ENCODE assay signal across 21 mouse cellular contexts in genomic region chr9:89836454-89837245, GRCm38 (mm10).
DNase-seq lines count a peak whose midpoint lies in the region; ATAC-seq and TF ChIP-seq lines count a peak whose summit lies in the region.
"Had no signal": no experiment of that assay in that cellular context is flagged by ENCODE, and none has a peak within 500 bp of the region (broad histone marks: within the 10 kb centered on the region; RNA-seq: fewer than 3 reads in every experiment).

No protein-coding gene starts in this region.

- no peak overlapping the region for H3K27ac ChIP-seq in forebrain, embryonic 16.5 days (ENCODE audit: low read length)
- H3K27ac ChIP-seq in forebrain, embryonic 12.5 days = no peak overlapping the region
- H3K27ac ChIP-seq in hindbrain, embryonic 16.5 days (ENCODE audit: low read depth, low read length) = no peak overlapping the region
- no peak overlapping the region for H3K27ac ChIP-seq in hindbrain, embryonic 10.5 days
- H3K27ac ChIP-seq: embryonic facial prominence, embryonic 15.5 days; forebrain, embryonic 13.5 days; heart, adult 2 months; heart, embryonic 15.5 days had no signal

- no peak for TF ChIP-seq CTCF in brain, embryonic 14.5 days (IDR thresholded peaks at IDR 0.05; ENCODE audit: borderline replicate concordance, extremely low read depth, insufficient read depth, insufficient read length)

- ATAC-seq in forebrain, embryonic 16.5 days = peak; percentile 50
- ATAC-seq in forebrain, embryonic 12.5 days (ENCODE audit: low FRiP score) = no peak
- peak; percentile 31; the same call in 1 of the 2 replicates for ATAC-seq in hindbrain, embryonic 16.5 days
- ATAC-seq: forebrain, embryonic 13.5 days; inflammation-experienced regulatory T-cells, adult 6 months; intestine, postnatal 0 days had no signal

- no peaks in the 10 kb centered on the region for H3K36me3 ChIP-seq in forebrain, embryonic 16.5 days (ENCODE audit: control insufficient read depth, insufficient read depth)
- no peaks in the 10 kb centered on the region for H3K36me3 ChIP-seq in forebrain, embryonic 12.5 days (replicated peaks)
- no peaks in the 10 kb centered on the region for H3K36me3 ChIP-seq in hindbrain, embryonic 16.5 days (ENCODE audit: control insufficient read depth, insufficient read depth, low read length)
- no peaks in the 10 kb centered on the region for H3K36me3 ChIP-seq in hindbrain, embryonic 10.5 days
- H3K36me3 ChIP-seq: embryonic facial prominence, embryonic 15.5 days; heart, embryonic 15.5 days had no signal

- DNase-seq in hindbrain, embryonic 10.5 days (ENCODE audit: low spot score) = no peak
- peak; percentile 40 for DNase-seq in Muller cell, postnatal 12 days (ENCODE audit: inconsistent ontology term)
- peak; percentile 28 for DNase-seq in brain, embryonic 14.5 days (ENCODE audit: low read depth)
- DNase-seq: adrenal gland, adult 8-10 months; adrenal gland, postnatal 36 days; cerebellum, adult 11 months; cerebellum, adult 9-11 months; embryo, embryonic 11 days; gastrocnemius, postnatal 10 days; heart, adult 2 months; kidney, adult 8-10 months had no signal

- no peak overlapping the region for H3K4me3 ChIP-seq in forebrain, embryonic 16.5 days (replicated peaks; ENCODE audit: low read length)
- no peak overlapping the region for H3K4me3 ChIP-seq in forebrain, embryonic 12.5 days (replicated peaks)
- H3K4me3 ChIP-seq in hindbrain, embryonic 16.5 days (ENCODE audit: low read length) = no peak overlapping the region
- no peak overlapping the region for H3K4me3 ChIP-seq in hindbrain, embryonic 10.5 days
- H3K4me3 ChIP-seq: embryonic facial prominence, embryonic 15.5 days; erythroblast, embryonic 14.5 days; forebrain, embryonic 13.5 days; heart, adult 2 months; heart, embryonic 15.5 days had no signal

- H3K4me2 ChIP-seq in forebrain, embryonic 16.5 days (ENCODE audit: low read length) = no peak overlapping the region
- no peak overlapping the region for H3K4me2 ChIP-seq in forebrain, embryonic 12.5 days
- H3K4me2 ChIP-seq in hindbrain, embryonic 16.5 days (ENCODE audit: low read length) = no peak overlapping the region
- H3K4me2 ChIP-seq: embryonic facial prominence, embryonic 15.5 days; forebrain, embryonic 13.5 days; heart, embryonic 11.5 days; heart, embryonic 15.5 days had no signal

- no peak for TF ChIP-seq POLR2A in brain, embryonic 14.5 days (IDR thresholded peaks at IDR 0.05; ENCODE audit: borderline replicate concordance, extremely low read depth, insufficient read depth, insufficient read length, poor library complexity, severe bottlenecking)

- H3K4me1 ChIP-seq in forebrain, embryonic 16.5 days (replicated peaks; ENCODE audit: control insufficient read depth, insufficient read depth, low read length) = peaks cover 3% of the 10 kb centered on the region
- H3K4me1 ChIP-seq in forebrain, embryonic 12.5 days = no peaks in the 10 kb centered on the region
- H3K4me1 ChIP-seq in hindbrain, embryonic 16.5 days (ENCODE audit: control insufficient read depth, insufficient read depth, low read depth, low read length) = no peaks in the 10 kb centered on the region
- no peaks in the 10 kb centered on the region for H3K4me1 ChIP-seq in hindbrain, embryonic 10.5 days (replicated peaks)
- H3K4me1 ChIP-seq: embryonic facial prominence, embryonic 15.5 days; forebrain, embryonic 13.5 days; heart, embryonic 15.5 days had no signal

- no peaks in the 10 kb centered on the region for H3K9me3 ChIP-seq in forebrain, embryonic 16.5 days (ENCODE audit: control insufficient read depth, low read length)
- no peaks in the 10 kb centered on the region for H3K9me3 ChIP-seq in forebrain, embryonic 12.5 days
- no peaks in the 10 kb centered on the region for H3K9me3 ChIP-seq in hindbrain, embryonic 16.5 days (ENCODE audit: control insufficient read depth, low read length)
- no peaks in the 10 kb centered on the region for H3K9me3 ChIP-seq in hindbrain, embryonic 10.5 days
- H3K9me3 ChIP-seq: embryonic facial prominence, embryonic 15.5 days; forebrain, embryonic 13.5 days; heart, embryonic 15.5 days had no signal

- 56% methylated on average over 7 of the region's 7 CpGs for WGBS in forebrain, embryonic 16.5 days
- 76% methylated on average over 7 of the region's 7 CpGs for WGBS in forebrain, embryonic 12.5 days
- WGBS in hindbrain, embryonic 16.5 days = 71% methylated on average over 7 of the region's 7 CpGs
- WGBS in hindbrain, embryonic 10.5 days = 84% methylated on average over 7 of the region's 7 CpGs

- no peak overlapping the region for H3K9ac ChIP-seq in forebrain, embryonic 16.5 days (replicated peaks; ENCODE audit: low read depth, low read length)
- no peak overlapping the region for H3K9ac ChIP-seq in forebrain, embryonic 12.5 days
- H3K9ac ChIP-seq in hindbrain, embryonic 16.5 days (ENCODE audit: low read depth, low read length) = no peak overlapping the region
- H3K9ac ChIP-seq: embryonic facial prominence, embryonic 15.5 days; forebrain, embryonic 13.5 days; heart, embryonic 15.5 days had no signal

- H3K27me3 ChIP-seq in forebrain, embryonic 16.5 days (replicated peaks; ENCODE audit: control insufficient read depth, insufficient read depth, low read length) = no peaks in the 10 kb centered on the region
- no peaks in the 10 kb centered on the region for H3K27me3 ChIP-seq in forebrain, embryonic 12.5 days
- H3K27me3 ChIP-seq in hindbrain, embryonic 16.5 days (replicated peaks; ENCODE audit: control insufficient read depth, insufficient read depth, low read length) = no peaks in the 10 kb centered on the region
- no peaks in the 10 kb centered on the region for H3K27me3 ChIP-seq in hindbrain, embryonic 10.5 days (ENCODE audit: insufficient read depth, poor library complexity, severe bottlenecking)
- H3K27me3 ChIP-seq: embryonic facial prominence, embryonic 15.5 days; forebrain, embryonic 13.5 days; heart, embryonic 15.5 days had no signal
